Mouse (Mus musculus) stomach, postnatal 0 days (tissue): ENCODE results near the gene Nt5m. TPM values are rescaled to one million over a fixed set of nuclear protein-coding genes. Genes with fewer than 3 reads are reported as not detected.
A peak's percentile ranks its signal among the peaks of the same experiment; 100 is the strongest.

Source experiments
- ATAC-seq: fragments of 200-750 bp; cut with Nextera tagmentation; 2 replicates; pipeline ENCODE4 v1.8.0; 2017; ENCODE audit not compliant: low FRiP score, low TSS enrichment
- DNase-seq: peaks from one replicate; pipeline ENCODE4 v3.0.0-alpha.2; 2016; ENCODE audit warnings: low spot score
- H3K27ac ChIP-seq: fragments of 300-500 bp; sonication (generic); replicated peaks from 2 replicates; pipeline ENCODE4 v1.5.1; 2014; ENCODE audit warnings: mild to moderate bottlenecking, control low read depth
- H3K27me3 ChIP-seq: fragments of 300-500 bp; sonication (generic); 2 replicates; pipeline ENCODE4 v1.6.1; 2014; ENCODE audit warnings: low read length; ENCODE audit not compliant: control insufficient read depth, insufficient read depth
- H3K36me3 ChIP-seq: fragments of 300-500 bp; sonication (generic); 2 replicates; pipeline ENCODE4 v1.6.1; 2014; ENCODE audit warnings: low read length, mixed read lengths; ENCODE audit not compliant: control insufficient read depth, insufficient read depth
- H3K4me1 ChIP-seq: fragments of 300-500 bp; sonication (generic); replicated peaks from 2 replicates; pipeline ENCODE4 v1.6.1; 2014; ENCODE audit warnings: antibody characterized with exemption; ENCODE audit not compliant: control insufficient read depth, insufficient read depth
- H3K4me2 ChIP-seq: fragments of 300-500 bp; sonication (generic); replicated peaks from 2 replicates; pipeline ENCODE4 v1.6.1; 2014; ENCODE audit warnings: low read depth, mild to moderate bottlenecking, control low read depth, moderate library complexity
- H3K4me3 ChIP-seq: fragments of 300-500 bp; sonication (generic); 2 replicates; pipeline ENCODE4 v1.5.1; 2014; ENCODE audit warnings: low read depth, low read length, control low read depth
- H3K9ac ChIP-seq: fragments of 300-500 bp; sonication (generic); 2 replicates; pipeline ENCODE4 v1.6.1; 2014; ENCODE audit warnings: mild to moderate bottlenecking, low read length, control low read depth, mixed read lengths
- H3K9me3 ChIP-seq: fragments of 300-500 bp; sonication (generic); 2 replicates; pipeline ENCODE4 v1.6.1; 2016; ENCODE audit warnings: low read length; ENCODE audit not compliant: control insufficient read depth
- CTCF ChIP-seq: IDR thresholded peaks from 2 replicates; pipeline ENCODE4 v1.5.1; 2016; ENCODE audit warnings: antibody characterized with exemption, low read depth, mild to moderate bottlenecking, moderate library complexity
- EP300 ChIP-seq: optimal IDR thresholded peaks from 2 replicates; pipeline ENCODE3; 2016; ENCODE audit warnings: antibody characterized with exemption
- WGBS: fragments of 180-500 bp; shearing (Covaris S2); extraction: QIAGEN DNeasy Blood & Tissue Kit; methylation state at CpG from one replicate; pipeline ENCODE4 v1.1.7; 2014; 5-methylcytosine and 5-hydroxymethylcytosine counted together
- polyA plus RNA-seq: library from polyadenylated mRNA; unstranded; fragments of >200 nt; fragmentation: Nextera tagmentation; extraction: Ambion mirVana; gene quantifications from 2 replicates; pipeline ENCODE4 v1.2.1, GENCODE M21; 2015

The Nt5m gene
- polyA plus RNA-seq, 1 experiment from 2014 or later, result 21.9 TPM

GRCm38 (mm10) chr11:59805256-59805655, 34.0 kb upstream of the Nt5m start:
- Histone ChIP-seq H3K4me1 (0 out of 2 replicates have a peak, but pooled peaks cover 5% of the 10 kb centered on the region), H3K9me3 (no peaks in the 10 kb centered on the region), H3K4me3 (no peak overlapping the region), H3K27me3 (no peaks in the 10 kb centered on the region), H3K27ac (no peak overlapping the region), H3K36me3 (peaks cover 44% of the 10 kb centered on the region), H3K9ac (no peak overlapping the region), H3K4me2 (no peak overlapping the region)
- DNase-seq (no peak), ATAC-seq (no peak)
- no peak for TF ChIP-seq CTCF
- no peak for TF ChIP-seq EP300
- WGBS, result 92% methylated on average over 1 of the region's 1 CpGs

GRCm38 (mm10) chr11:59805656-59806055, 33.6 kb upstream of the Nt5m start:
- no peak for DNase-seq
- no peak for TF ChIP-seq EP300
- no peak for TF ChIP-seq CTCF
- Histone ChIP-seq H3K36me3 (peaks cover 40% of the 10 kb centered on the region), H3K27me3 (no peaks in the 10 kb centered on the region), H3K9ac (no peak overlapping the region), H3K4me3 (no peak overlapping the region), H3K27ac (no peak overlapping the region), H3K4me1 (0 out of 2 replicates have a peak, but pooled peaks cover 5% of the 10 kb centered on the region), H3K4me2 (no peak overlapping the region), H3K9me3 (no peaks in the 10 kb centered on the region)
- no peak for ATAC-seq
- 89% methylated on average over 2 of the region's 2 CpGs for WGBS

- TF ChIP-seq EP300 (no peak), CTCF (peak; percentile 33)
- peak overlapping the region; percentile 97 for H3K27ac ChIP-seq
- H3K9me3 ChIP-seq, result no peaks in the 10 kb centered on the region
- H3K27me3 ChIP-seq, result no peaks in the 10 kb centered on the region
- H3K4me2 ChIP-seq, result peak overlapping the region; percentile 84
- ATAC-seq (no peak), DNase-seq (no peak)
- peaks cover 18% of the 10 kb centered on the region for H3K36me3 ChIP-seq
- H3K4me1 ChIP-seq, result 0 out of 2 replicates have a peak, but pooled peaks cover 5% of the 10 kb centered on the region
- H3K4me3 ChIP-seq, result peak overlapping the region; percentile 79
- 60% methylated on average over 14 of the region's 14 CpGs for WGBS
- peak overlapping the region; percentile 97 for H3K9ac ChIP-seq
Observed at GRCm38 (mm10) chr11:59808170-59808960, 30.9 kb upstream of the Nt5m start.

GRCm38 (mm10) chr11:59809071-59809669, 30.1 kb upstream of the Nt5m start:
- DNase-seq (peak; percentile 55), ATAC-seq (peak; percentile 69)
- no peak for TF ChIP-seq EP300
- TF ChIP-seq CTCF, result no peak

GRCm38 (mm10) chr11:59809670-59810474, 29.4 kb upstream of the Nt5m start, which contains the start of gene Flcn:
Gene Flcn (minus strand): TSS chr11:59810016.
- Histone ChIP-seq H3K27me3 (no peaks in the 10 kb centered on the region), H3K4me1 (0 out of 2 replicates have a peak, but pooled peaks cover 5% of the 10 kb centered on the region), H3K36me3 (peaks cover 14% of the 10 kb centered on the region), H3K4me3 (peak within 1 kb of the TSS; percentile 79), H3K27ac (peak within 1 kb of the TSS; percentile 97), H3K9ac (peak within 1 kb of the TSS; percentile 97), H3K9me3 (no peaks in the 10 kb centered on the region), H3K4me2 (peak within 1 kb of the TSS; percentile 84)
- under 1% methylated on average over 52 of the region's 52 CpGs for WGBS
- peak; percentile 87 for DNase-seq
- TF ChIP-seq EP300 (no peak), CTCF (peak; percentile 66)
- ATAC-seq, result peak; percentile 91

More at GRCm38 (mm10) chr11:59809071-59809669, 30.1 kb upstream of the Nt5m start:
- no peaks in the 10 kb centered on the region for H3K9me3 ChIP-seq
- no peaks in the 10 kb centered on the region for H3K27me3 ChIP-seq
- WGBS, result 0% methylated on average over 15 of the region's 15 CpGs
- peaks cover 15% of the 10 kb centered on the region for H3K36me3 ChIP-seq
- peak overlapping the region; percentile 84 for H3K4me2 ChIP-seq
- peak overlapping the region; percentile 97 for H3K27ac ChIP-seq
- H3K4me3 ChIP-seq, result peak overlapping the region; percentile 79
- peak overlapping the region; percentile 97 for H3K9ac ChIP-seq
- 0 out of 2 replicates have a peak, but pooled peaks cover 5% of the 10 kb centered on the region for H3K4me1 ChIP-seq
